Mouse (Mus musculus) hindbrain, embryonic 15.5 days (tissue): ENCODE data around the gene Exoc4. TPM values are rescaled to one million over a fixed set of nuclear protein-coding genes. Genes with fewer than 3 reads are reported as not detected.

ENCODE experiments used
- ATAC-seq: fragments of 200-750 bp; cut with Nextera tagmentation; 2 replicates; pipeline ENCODE4 v1.8.0; 2017; ENCODE audit warnings: low read depth, moderate number of reproducible peaks, moderate TSS enrichment; ENCODE audit not compliant: low FRiP score
- H3K27ac ChIP-seq: fragments of 300-500 bp; sonication (generic); replicated peaks from 2 replicates; pipeline ENCODE4 v1.5.1; 2015; ENCODE audit warnings: mild to moderate bottlenecking, inconsistent platforms
- H3K27me3 ChIP-seq: fragments of 300-500 bp; sonication (generic); 2 replicates; pipeline ENCODE4 v1.6.1; 2015; ENCODE audit warnings: control low read depth, inconsistent platforms
- H3K36me3 ChIP-seq: fragments of 300-500 bp; sonication (generic); 2 replicates; pipeline ENCODE4 v1.6.1; 2015; ENCODE audit warnings: control low read depth, inconsistent platforms
- H3K4me1 ChIP-seq: fragments of 300-500 bp; sonication (generic); replicated peaks from 2 replicates; pipeline ENCODE4 v1.6.1; 2015; ENCODE audit warnings: control low read depth, inconsistent platforms
- H3K4me2 ChIP-seq: fragments of 300-500 bp; sonication (generic); 2 replicates; pipeline ENCODE4 v1.6.1; 2015; ENCODE audit warnings: moderate library complexity, mild to moderate bottlenecking, inconsistent platforms
- H3K4me3 ChIP-seq: fragments of 300-500 bp; sonication (generic); 2 replicates; pipeline ENCODE4 v1.5.1; 2015; ENCODE audit warnings: mild to moderate bottlenecking, inconsistent platforms
- H3K9ac ChIP-seq: fragments of 300-500 bp; sonication (generic); 2 replicates; pipeline ENCODE4 v1.6.1; 2015; ENCODE audit warnings: inconsistent platforms
- H3K9me3 ChIP-seq: fragments of 300-500 bp; sonication (generic); 2 replicates; pipeline ENCODE4 v1.6.1; 2016; ENCODE audit warnings: control low read depth, inconsistent platforms
- WGBS: fragments of 180-500 bp; shearing (Covaris S2); methylation state at CpG from one replicate; pipeline ENCODE4 v1.1.7; 2015; 5-methylcytosine and 5-hydroxymethylcytosine counted together
- polyA plus RNA-seq: library from polyadenylated mRNA; unstranded; fragments of >200 nt; fragmentation: Nextera tagmentation; extraction: Ambion mirVana; gene quantifications from 2 replicates; pipeline ENCODE4 v1.2.1, GENCODE M21; 2015

Exoc4 gene
- polyA plus RNA-seq, 1 experiment from 2014 or later: 49.6 TPM

DNA sequence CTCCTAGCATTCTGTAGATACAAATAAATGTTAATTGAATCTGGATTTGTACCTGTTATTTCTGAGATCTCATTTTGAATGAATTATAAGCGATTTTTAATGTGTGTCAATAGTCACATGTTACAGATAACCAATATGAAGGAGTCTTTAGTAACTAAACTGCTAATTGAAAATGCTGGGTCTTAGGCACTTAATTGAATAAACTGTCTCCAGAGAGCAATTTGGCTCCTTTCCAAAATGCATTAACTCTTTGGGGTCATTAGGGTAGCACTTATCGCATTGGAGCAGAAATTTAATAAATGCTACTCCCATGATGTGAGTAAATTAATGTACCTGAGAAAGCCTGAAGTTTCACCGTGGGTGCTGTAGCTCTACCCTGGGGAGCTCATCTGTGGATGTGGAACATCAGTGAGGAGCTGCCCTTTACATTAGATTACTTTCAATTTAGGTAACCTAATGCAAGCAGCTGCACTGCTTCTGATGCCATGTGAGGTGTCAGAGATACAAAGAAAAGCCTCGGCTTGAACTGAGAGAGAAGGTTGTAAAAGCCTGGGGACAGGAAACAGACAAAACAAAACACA, 182.4 kb downstream of the Exoc4 start:
- no peaks in the 10 kb centered on the region for H3K36me3 ChIP-seq
- ATAC-seq: no peak; the same call in 1 of the 2 replicates
- WGBS: 29% methylated on average over 4 of the region's 4 CpGs
- no peaks in the 10 kb centered on the region for H3K27me3 ChIP-seq
- 0 out of 2 replicates have a peak overlapping the region, but pooled peaks have one; percentile 30 for H3K27ac ChIP-seq
- 0 out of 2 replicates have a peak, but pooled peaks cover 3% of the 10 kb centered on the region for H3K4me1 ChIP-seq
- no peaks in the 10 kb centered on the region for H3K9me3 ChIP-seq
- no peak overlapping the region for H3K9ac ChIP-seq
- no peak overlapping the region for H3K4me3 ChIP-seq
- no peak overlapping the region for H3K4me2 ChIP-seq

DNA sequence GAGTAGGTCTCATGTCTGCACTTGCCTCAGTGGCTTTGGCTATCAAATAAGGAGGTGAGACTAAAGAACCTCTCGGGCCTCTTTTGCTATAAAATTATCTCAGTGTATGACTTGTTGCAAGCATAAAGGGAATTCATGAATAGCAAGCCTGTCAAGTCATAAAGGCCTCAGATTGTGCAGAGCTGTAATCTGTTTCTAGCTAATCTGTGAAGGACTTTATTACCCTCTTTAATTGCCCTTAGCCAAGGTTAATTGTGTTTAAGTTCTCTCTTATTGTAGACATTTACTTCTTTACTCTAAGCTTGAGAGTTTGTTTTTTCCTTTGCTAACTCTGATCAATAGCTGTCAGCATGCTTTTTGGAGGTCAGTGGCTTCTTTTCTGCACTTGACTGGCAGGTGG, 191.6 kb downstream of the Exoc4 start:
- Histone ChIP-seq H3K4me2 (no peak overlapping the region), H3K9me3 (no peaks in the 10 kb centered on the region), H3K9ac (no peak overlapping the region), H3K4me3 (no peak overlapping the region), H3K36me3 (no peaks in the 10 kb centered on the region), H3K4me1 (no peaks in the 10 kb centered on the region), H3K27me3 (no peaks in the 10 kb centered on the region), H3K27ac (no peak overlapping the region)
- 74% methylated on average over 1 of the region's 1 CpGs for WGBS
- no peak for ATAC-seq

DNA sequence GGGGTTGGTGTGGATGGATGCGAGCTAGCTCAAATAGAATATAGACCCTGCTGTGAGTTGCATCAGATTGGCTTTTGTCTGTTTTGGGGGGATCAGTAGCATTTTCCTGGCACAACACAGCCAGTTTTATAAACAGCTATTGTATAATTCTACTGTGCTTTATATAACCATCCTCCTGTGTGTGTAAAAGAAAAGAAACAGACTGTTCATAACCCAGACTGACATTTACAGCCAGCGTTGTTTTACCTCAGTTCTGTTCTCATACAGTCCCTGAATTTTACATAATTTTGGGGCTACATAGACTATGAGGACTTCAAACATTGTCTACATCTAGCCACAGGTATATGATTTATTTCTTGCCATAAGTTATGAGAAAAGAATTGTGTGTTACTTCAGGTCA, 204.9 kb downstream of the Exoc4 start:
- H3K27ac ChIP-seq: no peak overlapping the region
- ATAC-seq: no peak
- no peak overlapping the region for H3K4me3 ChIP-seq
- H3K36me3 ChIP-seq: no peaks in the 10 kb centered on the region
- no peak overlapping the region for H3K9ac ChIP-seq
- H3K4me1 ChIP-seq: 0 out of 2 replicates have a peak, but pooled peaks cover 2% of the 10 kb centered on the region
- WGBS: 74% methylated on average over 2 of the region's 2 CpGs
- no peaks in the 10 kb centered on the region for H3K9me3 ChIP-seq
- no peak overlapping the region for H3K4me2 ChIP-seq
- H3K27me3 ChIP-seq: no peaks in the 10 kb centered on the region

DNA sequence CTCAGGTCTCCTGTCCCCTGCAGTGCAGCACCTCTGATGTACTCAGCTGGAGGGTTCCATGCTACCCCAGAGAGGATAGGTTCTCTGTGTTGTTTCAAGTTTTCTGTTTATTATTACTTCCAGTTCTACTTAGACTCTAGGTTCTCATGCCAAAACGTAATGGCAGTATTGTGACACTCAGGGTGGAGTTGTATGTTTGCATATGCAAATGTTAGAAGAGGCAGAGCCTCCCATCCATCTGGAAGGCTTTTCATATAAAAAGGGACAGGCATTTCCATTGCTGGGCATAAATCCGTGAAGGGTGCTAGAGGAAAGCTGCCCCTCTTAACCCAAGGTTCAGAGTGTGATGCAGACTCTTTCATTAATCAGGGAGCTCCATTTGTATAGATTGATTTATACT, 205.5 kb downstream of the Exoc4 start:
- Histone ChIP-seq H3K36me3 (no peaks in the 10 kb centered on the region), H3K27me3 (no peaks in the 10 kb centered on the region), H3K9me3 (no peaks in the 10 kb centered on the region), H3K4me1 (0 out of 2 replicates have a peak, but pooled peaks cover 2% of the 10 kb centered on the region), H3K4me3 (no peak overlapping the region), H3K9ac (no peak overlapping the region), H3K27ac (no peak overlapping the region), H3K4me2 (no peak overlapping the region)
- WGBS: 34% methylated on average over 2 of the region's 2 CpGs
- ATAC-seq: no peak

DNA sequence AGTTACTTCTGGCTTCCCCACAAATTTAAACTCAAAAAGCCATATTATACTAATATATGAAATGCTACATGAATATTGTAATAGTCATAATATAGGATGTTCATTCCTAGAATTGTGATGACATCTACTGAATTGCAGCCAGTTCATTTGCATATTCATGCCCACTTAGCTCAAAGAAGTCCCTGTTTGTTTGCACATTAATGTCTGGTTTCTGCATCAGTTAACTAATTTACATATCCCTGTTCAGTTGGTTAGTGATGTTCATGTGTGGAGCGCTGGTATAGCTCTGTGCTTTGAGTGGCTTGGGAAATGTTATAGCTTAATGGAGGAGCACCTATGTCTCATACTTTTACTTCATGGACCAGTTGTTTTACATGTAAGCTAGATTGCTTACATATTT, 206.4 kb downstream of the Exoc4 start:
- no peaks in the 10 kb centered on the region for H3K9me3 ChIP-seq
- no peak for ATAC-seq
- 0 out of 2 replicates have a peak, but pooled peaks cover 2% of the 10 kb centered on the region for H3K4me1 ChIP-seq
- no peak overlapping the region for H3K4me2 ChIP-seq
- no peak overlapping the region for H3K4me3 ChIP-seq
- H3K27ac ChIP-seq: no peak overlapping the region
- no peaks in the 10 kb centered on the region for H3K36me3 ChIP-seq
- 38% methylated on average over 1 of the region's 1 CpGs for WGBS
- H3K9ac ChIP-seq: no peak overlapping the region
- H3K27me3 ChIP-seq: no peaks in the 10 kb centered on the region

DNA sequence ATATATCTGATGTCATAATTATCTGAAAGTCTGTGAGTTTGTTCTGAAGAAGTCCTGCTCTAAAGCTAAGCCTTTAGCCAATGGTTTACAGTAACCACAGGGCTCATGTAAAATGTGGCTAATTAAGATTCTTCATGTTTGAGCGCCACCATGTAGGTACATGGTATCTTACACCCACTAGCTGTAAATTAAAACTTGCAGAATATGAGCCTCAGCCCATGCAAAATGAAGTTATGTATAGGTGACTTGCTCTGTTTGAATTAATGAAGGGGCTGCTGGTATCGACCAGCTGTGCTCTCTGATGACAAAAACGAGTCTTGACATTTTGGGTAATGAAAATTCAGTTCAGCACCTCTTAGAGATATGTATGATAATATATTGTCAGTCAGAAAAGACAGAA, 216.0 kb downstream of the Exoc4 start:
- Histone ChIP-seq H3K27ac (no peak overlapping the region), H3K4me2 (no peak overlapping the region), H3K27me3 (no peaks in the 10 kb centered on the region), H3K9me3 (no peaks in the 10 kb centered on the region), H3K36me3 (no peaks in the 10 kb centered on the region), H3K4me1 (no peaks in the 10 kb centered on the region), H3K9ac (no peak overlapping the region), H3K4me3 (no peak overlapping the region)
- ATAC-seq: no peak
- WGBS: 60% methylated on average over 3 of the region's 3 CpGs

DNA sequence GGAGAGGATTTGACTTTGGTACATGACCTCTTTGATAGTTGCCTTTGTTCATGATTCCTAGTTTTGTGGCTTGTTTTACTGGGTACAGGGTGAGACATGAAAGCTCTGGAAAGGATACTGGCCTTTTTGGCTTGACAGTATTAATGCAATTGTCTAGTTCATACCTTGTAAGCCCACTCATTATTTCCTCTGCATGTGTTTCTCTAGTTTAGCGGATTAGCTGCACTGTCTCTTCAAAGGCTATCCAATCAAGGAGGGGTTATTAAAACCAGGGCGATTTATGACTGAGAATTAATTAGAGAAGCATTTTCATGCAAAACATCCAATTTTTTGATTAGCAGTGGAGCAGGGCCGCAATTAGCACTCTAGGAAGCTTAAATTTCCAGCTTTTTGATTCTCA, 216.5 kb downstream of the Exoc4 start:
- Histone ChIP-seq H3K9ac (no peak overlapping the region), H3K27me3 (no peaks in the 10 kb centered on the region), H3K9me3 (no peaks in the 10 kb centered on the region), H3K4me3 (no peak overlapping the region), H3K4me1 (no peaks in the 10 kb centered on the region), H3K27ac (peak overlapping the region; percentile 15; the same call in 1 of the 2 replicates), H3K4me2 (no peak overlapping the region), H3K36me3 (no peaks in the 10 kb centered on the region)
- ATAC-seq: no peak
- 55% methylated on average over 3 of the region's 3 CpGs for WGBS

DNA sequence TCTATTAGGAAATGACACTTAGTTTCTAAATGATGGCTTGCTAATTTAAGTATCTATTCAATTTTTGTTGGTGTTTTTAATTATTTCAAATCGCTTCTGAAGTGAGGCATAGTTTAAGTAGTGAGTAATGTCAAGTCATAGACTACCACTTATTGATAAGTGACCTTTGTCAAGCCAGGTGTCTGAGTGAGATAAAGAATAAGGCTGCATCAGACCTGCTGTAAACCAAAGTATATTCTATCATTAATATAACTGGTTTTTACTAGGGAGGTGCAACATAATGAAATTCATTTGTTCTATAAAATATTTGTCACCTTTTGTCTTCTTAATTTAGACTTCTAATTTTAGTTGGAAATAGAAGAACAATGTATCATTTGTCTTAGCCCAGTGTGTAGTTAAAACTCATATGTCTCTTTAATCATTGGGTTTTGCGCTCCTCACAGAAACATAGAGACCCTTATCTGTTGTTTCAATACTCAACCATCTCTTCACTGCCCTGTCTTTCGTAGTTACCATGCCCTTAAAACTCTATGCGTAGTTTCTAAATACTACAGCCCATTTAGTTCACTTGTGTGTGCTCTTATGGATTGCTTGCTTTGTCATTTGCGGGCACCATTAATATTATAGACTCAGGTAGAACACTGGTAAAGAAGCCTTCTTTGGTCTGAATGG, 217.4 kb downstream of the Exoc4 start:
- H3K4me3 ChIP-seq: no peak overlapping the region
- ATAC-seq: no peak
- H3K4me1 ChIP-seq: no peaks in the 10 kb centered on the region
- no peaks in the 10 kb centered on the region for H3K9me3 ChIP-seq
- WGBS: 89% methylated on average over 5 of the region's 5 CpGs
- H3K9ac ChIP-seq: no peak overlapping the region
- H3K27me3 ChIP-seq: no peaks in the 10 kb centered on the region
- no peaks in the 10 kb centered on the region for H3K36me3 ChIP-seq
- H3K27ac ChIP-seq: no peak overlapping the region
- no peak overlapping the region for H3K4me2 ChIP-seq

DNA sequence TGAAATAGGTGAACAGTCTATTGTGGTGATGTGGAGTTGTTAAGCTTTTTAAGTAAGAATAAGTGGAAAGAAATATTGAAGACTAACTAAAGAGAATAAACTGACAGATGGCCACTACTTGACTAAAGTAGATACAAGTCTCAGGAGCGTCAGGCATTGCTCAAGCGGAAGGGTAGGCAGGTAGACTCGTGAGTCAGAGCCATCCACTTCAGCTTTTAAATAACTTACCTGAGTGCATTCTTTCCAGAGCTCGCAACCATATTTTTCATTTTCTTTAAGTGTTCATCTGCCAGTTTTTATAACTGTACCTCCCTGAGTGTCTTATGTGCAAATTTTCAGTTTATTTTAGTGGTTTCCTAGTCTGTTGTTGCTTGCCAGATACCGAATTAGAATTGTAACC, 219.6 kb downstream of the Exoc4 start:
- Histone ChIP-seq H3K4me3 (no peak overlapping the region), H3K27ac (no peak overlapping the region), H3K4me2 (no peak overlapping the region), H3K36me3 (no peaks in the 10 kb centered on the region), H3K4me1 (no peaks in the 10 kb centered on the region), H3K9me3 (no peaks in the 10 kb centered on the region), H3K27me3 (no peaks in the 10 kb centered on the region), H3K9ac (no peak overlapping the region)
- 91% methylated on average over 5 of the region's 5 CpGs for WGBS
- no peak for ATAC-seq

DNA sequence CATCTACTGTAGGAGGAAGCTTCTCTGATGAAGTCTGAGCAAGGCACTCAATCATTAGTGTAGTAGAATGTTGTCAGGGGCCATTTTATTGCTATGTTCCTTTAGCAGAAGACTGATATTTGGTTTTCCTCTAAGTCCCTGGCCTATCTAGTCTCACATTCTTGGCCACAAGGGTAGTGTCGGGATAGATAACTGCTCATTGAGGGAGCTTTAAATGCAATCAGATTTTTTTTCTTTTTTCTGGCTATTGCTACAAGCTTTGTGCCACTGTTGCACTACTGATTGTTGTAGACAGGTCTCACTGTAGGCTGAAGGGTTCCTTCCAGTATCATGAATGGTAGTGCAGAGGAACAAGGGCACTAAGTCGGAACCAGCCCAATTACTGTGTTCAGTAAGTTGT, 227.2 kb downstream of the Exoc4 start:
- Histone ChIP-seq H3K9me3 (no peaks in the 10 kb centered on the region), H3K27ac (no peak overlapping the region), H3K4me1 (no peaks in the 10 kb centered on the region), H3K9ac (no peak overlapping the region), H3K27me3 (no peaks in the 10 kb centered on the region), H3K4me2 (no peak overlapping the region), H3K36me3 (no peaks in the 10 kb centered on the region), H3K4me3 (no peak overlapping the region)
- 89% methylated on average over 2 of the region's 2 CpGs for WGBS
- ATAC-seq: no peak

DNA sequence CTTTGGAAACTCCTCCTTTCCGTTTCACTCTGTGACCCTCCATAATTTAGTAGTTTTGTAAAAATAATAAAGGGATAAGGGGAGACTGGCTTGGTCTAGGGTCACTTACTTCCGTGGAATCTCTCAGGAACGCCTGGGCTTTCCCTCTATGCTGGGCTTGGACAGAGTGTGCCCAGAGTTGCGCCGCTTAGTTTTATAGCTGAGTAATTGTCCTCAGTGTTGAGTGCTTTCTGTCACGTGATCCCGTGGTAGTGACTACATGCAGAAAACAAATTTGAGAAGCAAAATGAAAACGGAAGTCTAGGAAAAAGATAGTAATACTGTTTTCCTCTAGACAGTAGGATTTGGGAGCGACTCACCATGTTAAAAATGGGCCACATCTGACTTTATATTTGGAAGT, 235.7 kb downstream of the Exoc4 start:
- H3K27ac ChIP-seq: no peak overlapping the region
- no peaks in the 10 kb centered on the region for H3K4me1 ChIP-seq
- H3K4me2 ChIP-seq: no peak overlapping the region
- H3K36me3 ChIP-seq: no peaks in the 10 kb centered on the region
- WGBS: 90% methylated on average over 9 of the region's 9 CpGs
- H3K9ac ChIP-seq: no peak overlapping the region
- H3K9me3 ChIP-seq: no peaks in the 10 kb centered on the region
- ATAC-seq: no peak
- no peaks in the 10 kb centered on the region for H3K27me3 ChIP-seq
- no peak overlapping the region for H3K4me3 ChIP-seq

DNA sequence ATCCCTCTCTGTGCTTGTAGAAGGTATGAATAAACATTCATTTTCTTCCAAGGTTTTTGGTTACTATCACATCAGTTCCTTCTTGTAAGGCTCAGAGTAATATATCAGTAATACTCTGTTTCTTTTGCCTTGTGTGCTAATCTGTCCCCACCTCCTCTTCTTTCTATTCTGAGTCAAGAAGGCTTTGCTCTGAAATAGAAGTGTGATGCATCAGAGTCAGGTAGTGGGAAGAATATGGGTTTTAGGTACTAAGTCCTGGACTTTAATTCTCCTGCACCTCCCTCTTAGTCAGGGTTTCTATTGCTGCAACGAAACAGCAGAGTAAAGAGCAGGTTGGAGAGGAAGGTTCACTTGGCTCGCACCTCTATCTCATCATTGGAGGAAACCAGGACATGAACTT, 240.9 kb downstream of the Exoc4 start:
- Histone ChIP-seq H3K36me3 (no peaks in the 10 kb centered on the region), H3K27ac (no peak overlapping the region), H3K9ac (no peak overlapping the region), H3K9me3 (no peaks in the 10 kb centered on the region), H3K27me3 (no peaks in the 10 kb centered on the region), H3K4me3 (no peak overlapping the region), H3K4me1 (no peaks in the 10 kb centered on the region), H3K4me2 (no peak overlapping the region)
- ATAC-seq: no peak
- 98% methylated on average over 2 of the region's 2 CpGs for WGBS
